Mouse (Mus musculus) CH12.LX (cell line): ENCODE results near the gene Neurog1. TPM values are rescaled to one million over a fixed set of nuclear protein-coding genes. Genes with fewer than 3 reads are reported as not detected.

ENCODE experiments used
- DNase-seq: peaks from one replicate; pipeline ENCODE4 v3.0.0-alpha.2; 2013; ENCODE audit errors: extremely low read depth
- H3K27ac ChIP-seq: 2 replicates; pipeline ENCODE4 v1.5.1; 2012; ENCODE audit warnings: low read depth, mild to moderate bottlenecking, control low read depth, moderate library complexity; ENCODE audit not compliant: insufficient read depth
- H3K27me3 ChIP-seq: replicated peaks from 2 replicates; pipeline ENCODE3; 2012; ENCODE audit warnings: inconsistent platforms
- H3K36me3 ChIP-seq, 2 experiments: replicated peaks in 1 of 2; 2 replicates each; pipeline versions ENCODE3 to v1.6.1; 2012; ENCODE audit warnings: inconsistent platforms in 1 of 2, low read length in 1 of 2, mild to moderate bottlenecking in 1 of 2, mixed read lengths in 1 of 2, moderate library complexity in 1 of 2; ENCODE audit not compliant: control insufficient read depth in 1 of 2, insufficient read depth in 1 of 2
- H3K4me1 ChIP-seq, 2 experiments: 2 replicates each; pipeline ENCODE4 v1.6.1; 2012; ENCODE audit warnings: inconsistent platforms in 1 of 2, moderate library complexity in 1 of 2; ENCODE audit not compliant: insufficient read depth in 2 of 2, control insufficient read depth in 1 of 2
- H3K4me2 ChIP-seq: 2 replicates; pipeline ENCODE4 v1.6.1; 2012; ENCODE audit warnings: low read depth, mild to moderate bottlenecking, control low read depth; ENCODE audit not compliant: poor library complexity, insufficient read depth, severe bottlenecking
- H3K4me3 ChIP-seq, 3 experiments: fragments of 150-350 bp in 1 of 3; sonication (generic) in 1 of 3; replicated peaks in 1 of 3; 2 replicates each; pipeline versions ENCODE3 to v1.5.1; 2011 to 2012; ENCODE audit warnings: low read depth in 2 of 3, low read length in 2 of 3, mild to moderate bottlenecking in 2 of 3, moderate library complexity in 2 of 3, control low read depth in 1 of 3, improper control_type of control experiment in 1 of 3, inconsistent platforms in 1 of 3, mixed read lengths in 1 of 3; ENCODE audit not compliant: poor library complexity in 1 of 3
- H3K79me2 ChIP-seq: replicated peaks from 2 replicates; pipeline ENCODE4 v1.6.1; 2012; ENCODE audit warnings: mild to moderate bottlenecking, moderate library complexity; ENCODE audit not compliant: control insufficient read depth, poor library complexity, insufficient read depth, severe bottlenecking; ENCODE audit errors: extremely low read depth
- H3K9ac ChIP-seq: 2 replicates; pipeline ENCODE4 v1.6.1; 2012; ENCODE audit warnings: low read depth, mild to moderate bottlenecking, control low read depth, moderate library complexity; ENCODE audit not compliant: insufficient read depth
- H3K9me3 ChIP-seq: replicated peaks from 2 replicates; pipeline ENCODE3; 2012; ENCODE audit warnings: low read length, inconsistent platforms, mixed read lengths
- BHLHE40 ChIP-seq: IDR thresholded peaks from 2 replicates; pipeline ENCODE4 v1.6.1; 2011; ENCODE audit warnings: mild to moderate bottlenecking, low read depth, low read length, improper control_type of control experiment
- E2F4 ChIP-seq: IDR thresholded peaks from 2 replicates; pipeline ENCODE4 v1.6.1; 2011; ENCODE audit warnings: low read depth, low read length, improper control_type of control experiment; ENCODE audit not compliant: insufficient replicate concordance
- ELF1 ChIP-seq: IDR thresholded peaks from 2 replicates; pipeline ENCODE4 v1.6.1; 2014; ENCODE audit warnings: low read depth, mild to moderate bottlenecking, inconsistent platforms, low read length, improper control_type of control experiment
- EP300 ChIP-seq: IDR thresholded peaks from 2 replicates; pipeline ENCODE4 v1.6.1; 2011; ENCODE audit warnings: low read length, improper control_type of control experiment
- GABPA ChIP-seq: IDR thresholded peaks from 2 replicates; pipeline ENCODE4 v1.6.1; 2012; ENCODE audit warnings: low read depth, low read length, improper control_type of control experiment, inconsistent platforms; ENCODE audit not compliant: insufficient replicate concordance
- IRF4 ChIP-seq: IDR thresholded peaks from 2 replicates; pipeline ENCODE4 v1.6.1; 2014; ENCODE audit warnings: low read depth, mild to moderate bottlenecking, inconsistent platforms, low read length, improper control_type of control experiment
- JUN ChIP-seq: IDR thresholded peaks from 2 replicates; pipeline ENCODE4 v1.6.1; 2011; ENCODE audit warnings: low read depth, mild to moderate bottlenecking, low read length, improper control_type of control experiment, moderate library complexity; ENCODE audit not compliant: insufficient read depth
- MAX ChIP-seq: IDR thresholded peaks from 2 replicates; pipeline ENCODE4 v1.6.1; 2011; ENCODE audit warnings: low read length, improper control_type of control experiment
- MAZ ChIP-seq: IDR thresholded peaks from 2 replicates; pipeline ENCODE4 v1.6.1; 2012; ENCODE audit warnings: low read depth, mild to moderate bottlenecking, inconsistent platforms, low read length, improper control_type of control experiment, moderate library complexity
- MEF2A ChIP-seq: IDR thresholded peaks from 2 replicates; pipeline ENCODE4 v1.6.1; 2014; ENCODE audit warnings: low read depth, mild to moderate bottlenecking, inconsistent platforms, low read length, improper control_type of control experiment, borderline replicate concordance
- MYC ChIP-seq: IDR thresholded peaks from 2 replicates; pipeline ENCODE4 v1.6.1; 2011; ENCODE audit warnings: low read depth, mild to moderate bottlenecking, improper control_type of control experiment, low read length
- PAX5 ChIP-seq: IDR thresholded peaks from 2 replicates; pipeline ENCODE4 v1.6.1; 2012; ENCODE audit warnings: low read length, inconsistent platforms, mixed read lengths
- POLR2AphosphoS2 ChIP-seq: IDR thresholded peaks from 2 replicates; pipeline ENCODE4 v1.6.1; 2011; ENCODE audit warnings: low read depth, low read length, improper control_type of control experiment
- RAD21 ChIP-seq: IDR thresholded peaks from 2 replicates; pipeline ENCODE4 v1.6.1; 2011; ENCODE audit warnings: low read depth, mild to moderate bottlenecking, low read length, improper control_type of control experiment, moderate library complexity
- TCF12 ChIP-seq: IDR thresholded peaks from 2 replicates; pipeline ENCODE4 v1.6.1; 2014; ENCODE audit warnings: low read depth, mild to moderate bottlenecking, inconsistent platforms, low read length, improper control_type of control experiment
- USF1 ChIP-seq: IDR thresholded peaks from 2 replicates; pipeline ENCODE4 v1.6.1; 2014; ENCODE audit warnings: low read depth, mild to moderate bottlenecking, inconsistent platforms, low read length, improper control_type of control experiment
- USF2 ChIP-seq: conservative IDR thresholded peaks from 2 replicates; pipeline ENCODE4 v1.6.1; 2011; ENCODE audit warnings: low read depth, low read length, improper control_type of control experiment
- ZC3H11A ChIP-seq: IDR thresholded peaks from 2 replicates; pipeline ENCODE4 v1.6.1; 2012; ENCODE audit warnings: low read depth, mild to moderate bottlenecking, inconsistent platforms, low read length, improper control_type of control experiment
- ZKSCAN1 ChIP-seq: IDR thresholded peaks from 2 replicates; pipeline ENCODE4 v1.6.1; 2012; ENCODE audit warnings: low read depth, inconsistent platforms, low read length, improper control_type of control experiment, borderline replicate concordance
- dilution Hi-C: fragments of 300-500 bp; cut with MboI; formaldehyde crosslinking; loops from 2 replicates; pipeline ENCODE4 v1.14.3; 2020; ENCODE audit warnings: low sequenced_read_pairs; ENCODE audit not compliant: extremely low pct_unique_long_range_greater_than_20kb, extremely low pct_ligation_motif_present
- in situ Hi-C: fragments of 300-500 bp; cut with MboI; formaldehyde crosslinking; loops from 3 replicates; pipeline ENCODE4 v1.14.3; 2019; ENCODE audit warnings: low sequenced_read_pairs, low pct_ligation_motif_present, low pct_unique_long_range_greater_than_20kb, mixed read lengths
- polyA plus RNA-seq: library from polyadenylated mRNA; unstranded; fragments of >175 nt; gene quantifications from 2 replicates; pipeline ENCODE4 v1.2.1, GENCODE M21; 2012; ENCODE audit warnings: low read depth; ENCODE audit not compliant: insufficient read length
- total RNA-seq, 2 experiments: library from RNA; depleted of rRNA; stranded (reverse); fragments of 300-350 nt in 1 of 2; fragments of >200 nt in 1 of 2; gene quantifications; 2 replicates each; pipeline ENCODE4 v1.2.3; 2012 to 2014

Gene Neurog1
- total RNA-seq (2012; rRNA removed) (not detected in 2 replicates), total RNA-seq (2014; rRNA removed) (not detected in 2 replicates), polyA plus RNA-seq (not detected in 2 replicates)

- Histone ChIP-seq H3K9ac (no peak within 1 kb of the TSS), H3K79me2 (no peaks in the 10 kb centered on the region), H3K27ac (no peak within 1 kb of the TSS), H3K4me1 (peaks cover 9 to 10% of the 10 kb centered on the region in 2 experiments), H3K4me2 (peak within 1 kb of the TSS; percentile 18), H3K4me3 (peak within 1 kb of the TSS in 2 of 3 experiments; percentile 15 to 47), H3K27me3 (peaks cover 91% of the 10 kb centered on the region), H3K9me3 (peaks cover 6% of the 10 kb centered on the region), H3K36me3 (no peaks in the 10 kb centered on the region)
- TF ChIP-seq MAZ (peak; percentile 72), ELF1 (no peak), MEF2A (0 out of 2 replicates have a peak, but pooled peaks have one; percentile 16), ZKSCAN1 (no peak), ZC3H11A (no peak), USF2 (no peak), RAD21 (no peak), BHLHE40 (peak; percentile 88), POLR2AphosphoS2 (no peak), MAX (no peak), EP300 (no peak), IRF4 (0 out of 2 replicates have a peak, but pooled peaks have one; percentile 16), MYC (no peak), USF1 (no peak), PAX5 (no peak)
- dilution Hi-C loops: no loop called here
- in situ Hi-C loops: loop anchor here (5.0 kb wide), 1 partner anchor 50 kb away; no protein-coding TSS in a partner anchor
- DNase-seq: no peak
These were observed at the start of gene Neurog1 for GRCm38 (mm10) chr13:56251924-56252619. Gene Neurog1 (minus strand): TSS chr13:56252163.

GRCm38 (mm10) chr13:56299336-56299735, 47.4 kb upstream of the Neurog1 start:
- TF ChIP-seq GABPA (no peak), MYC (no peak), USF2 (no peak), USF1 (no peak), BHLHE40 (no peak), PAX5 (no peak), MAX (no peak), JUN (no peak), EP300 (no peak), TCF12 (no peak), E2F4 (no peak), ZC3H11A (no peak), ELF1 (no peak), MAZ (no peak)
- TF ChIP-seq, all 38 proteins: peak for 0
- H3K9me3 ChIP-seq: peaks cover 13% of the 10 kb centered on the region

More at GRCm38 (mm10) chr13:56299336-56299735, 47.4 kb upstream of the Neurog1 start:
- Histone ChIP-seq H3K27me3 (peaks cover 81% of the 10 kb centered on the region), H3K9ac (no peak overlapping the region), H3K79me2 (no peaks in the 10 kb centered on the region), H3K4me1 (no peaks in the 10 kb centered on the region; a peak in 1 of 4 replicates), H3K4me2 (no peak overlapping the region), H3K27ac (no peak overlapping the region), H3K36me3 (no peaks in the 10 kb centered on the region), H3K4me3 (no peak overlapping the region)
- no peak for DNase-seq
- dilution Hi-C loops (no loop called here), in situ Hi-C loops (loop anchor here (25.0 kb wide), 1 partner anchor 388 kb away; no protein-coding TSS in a partner anchor)
